Mouse (Mus musculus) kidney, embryonic 15.5 days (tissue): ENCODE results near the gene Haspin. TPM values are rescaled to one million over a fixed set of nuclear protein-coding genes. Genes with fewer than 3 reads are reported as not detected.

Experiments
- ATAC-seq: fragments of 200-750 bp; cut with Nextera tagmentation; replicated peaks from 2 replicates; pipeline ENCODE4 v1.8.0; 2017; ENCODE audit warnings: moderate TSS enrichment; ENCODE audit not compliant: low FRiP score
- H3K27ac ChIP-seq: fragments of 300-500 bp; sonication (generic); 2 replicates; pipeline ENCODE4 v1.5.1; 2015; ENCODE audit warnings: mild to moderate bottlenecking, inconsistent platforms
- H3K27me3 ChIP-seq: fragments of 300-500 bp; sonication (generic); 2 replicates; pipeline ENCODE4 v1.6.1; 2015; ENCODE audit warnings: inconsistent platforms
- H3K36me3 ChIP-seq: fragments of 300-500 bp; sonication (generic); 2 replicates; pipeline ENCODE4 v1.6.1; 2015; ENCODE audit warnings: inconsistent platforms
- H3K4me1 ChIP-seq: fragments of 300-500 bp; sonication (generic); 2 replicates; pipeline ENCODE4 v1.6.1; 2015; ENCODE audit warnings: inconsistent platforms
- H3K4me2 ChIP-seq: fragments of 300-500 bp; sonication (generic); 2 replicates; pipeline ENCODE4 v1.6.1; 2015; ENCODE audit warnings: moderate library complexity, mild to moderate bottlenecking, inconsistent platforms
- H3K4me3 ChIP-seq: fragments of 300-500 bp; sonication (generic); replicated peaks from 2 replicates; pipeline ENCODE4 v1.5.1; 2015; ENCODE audit warnings: mild to moderate bottlenecking, inconsistent platforms
- H3K9ac ChIP-seq: fragments of 300-500 bp; sonication (generic); 2 replicates; pipeline ENCODE4 v1.6.1; 2015; ENCODE audit warnings: mild to moderate bottlenecking, inconsistent platforms
- H3K9me3 ChIP-seq: fragments of 300-500 bp; sonication (generic); replicated peaks from 2 replicates; pipeline ENCODE4 v1.6.1; 2016; ENCODE audit warnings: inconsistent platforms
- WGBS: fragments of 180-500 bp; shearing (Covaris S2); methylation state at CpG from one replicate; pipeline ENCODE4 v1.1.7; 2015; ENCODE audit warnings: mixed read lengths; 5-methylcytosine and 5-hydroxymethylcytosine counted together
- polyA plus RNA-seq: library from polyadenylated mRNA; unstranded; fragments of >200 nt; fragmentation: Nextera tagmentation; extraction: Ambion mirVana; gene quantifications from 2 replicates; pipeline ENCODE4 v1.2.1, GENCODE M21; 2015

The Haspin gene
- polyA plus RNA-seq, 1 experiment from 2014 or later, result 18.9 TPM

GRCm38 (mm10) chr11:73098860-73099259, 39.2 kb downstream of the Haspin start:
- no peak overlapping the region for H3K4me3 ChIP-seq
- no peaks in the 10 kb centered on the region for H3K27me3 ChIP-seq
- H3K4me2 ChIP-seq, result no peak overlapping the region
- no peak for ATAC-seq
- H3K27ac ChIP-seq, result no peak overlapping the region
- 64% methylated on average over 5 of the region's 5 CpGs for WGBS
- no peak overlapping the region for H3K9ac ChIP-seq
- H3K9me3 ChIP-seq, result no peaks in the 10 kb centered on the region
- no peaks in the 10 kb centered on the region for H3K36me3 ChIP-seq
- H3K4me1 ChIP-seq, result no peaks in the 10 kb centered on the region

- Histone ChIP-seq H3K4me3 (no peak overlapping the region), H3K27me3 (no peaks in the 10 kb centered on the region), H3K9ac (no peak overlapping the region), H3K4me2 (no peak overlapping the region), H3K4me1 (no peaks in the 10 kb centered on the region), H3K9me3 (no peaks in the 10 kb centered on the region), H3K36me3 (no peaks in the 10 kb centered on the region), H3K27ac (no peak overlapping the region)
- ATAC-seq, result no peak
- WGBS, result 77% methylated on average over 11 of the region's 11 CpGs
Measured at GRCm38 (mm10) chr11:73094231-73094995, 43.7 kb downstream of the Haspin start.

- Histone ChIP-seq H3K4me1 (no peaks in the 10 kb centered on the region), H3K4me3 (no peak overlapping the region), H3K9me3 (no peaks in the 10 kb centered on the region), H3K27ac (no peak overlapping the region), H3K4me2 (no peak overlapping the region), H3K36me3 (no peaks in the 10 kb centered on the region), H3K9ac (no peak overlapping the region), H3K27me3 (no peaks in the 10 kb centered on the region)
- WGBS, result 68% methylated on average over 7 of the region's 7 CpGs
- no peak for ATAC-seq
Measured at GRCm38 (mm10) chr11:73092877-73093276, 45.2 kb downstream of the Haspin start.

- no peak overlapping the region for H3K4me3 ChIP-seq
- H3K27ac ChIP-seq, result no peak overlapping the region
- H3K4me2 ChIP-seq, result no peak overlapping the region
- ATAC-seq, result no peak
- WGBS, result 73% methylated on average over 4 of the region's 4 CpGs
- no peak overlapping the region for H3K9ac ChIP-seq
- no peaks in the 10 kb centered on the region for H3K9me3 ChIP-seq
- no peaks in the 10 kb centered on the region for H3K36me3 ChIP-seq
- no peaks in the 10 kb centered on the region for H3K27me3 ChIP-seq
- H3K4me1 ChIP-seq, result no peaks in the 10 kb centered on the region
Measured at GRCm38 (mm10) chr11:73092057-73092456, 46.0 kb downstream of the Haspin start.

GRCm38 (mm10) chr11:73090826-73091225, 47.3 kb downstream of the Haspin start:
- WGBS, result 83% methylated on average over 2 of the region's 2 CpGs
- H3K36me3 ChIP-seq, result no peaks in the 10 kb centered on the region

GRCm38 (mm10) chr11:73090283-73090682, 47.8 kb downstream of the Haspin start, which contains the start of gene Itgae:
Gene Itgae, plus strand, starts transcription at chr11:73090583.
- 82% methylated on average over 4 of the region's 4 CpGs for WGBS
- H3K36me3 ChIP-seq, result no peaks in the 10 kb centered on the region
- H3K27ac ChIP-seq, result no peak within 1 kb of the TSS
- no peak within 1 kb of the TSS for H3K4me3 ChIP-seq
- no peaks in the 10 kb centered on the region for H3K9me3 ChIP-seq
- peaks cover 3% of the 10 kb centered on the region; the same call in 1 of the 2 replicates for H3K4me1 ChIP-seq
- H3K9ac ChIP-seq, result no peak within 1 kb of the TSS
- no peak within 1 kb of the TSS for H3K4me2 ChIP-seq
- no peak for ATAC-seq
- H3K27me3 ChIP-seq, result no peaks in the 10 kb centered on the region

More at GRCm38 (mm10) chr11:73090826-73091225, 47.3 kb downstream of the Haspin start:
- Histone ChIP-seq H3K27me3 (no peaks in the 10 kb centered on the region), H3K9ac (no peak overlapping the region), H3K4me3 (no peak overlapping the region), H3K4me2 (no peak overlapping the region), H3K4me1 (no peaks in the 10 kb centered on the region), H3K27ac (no peak overlapping the region), H3K9me3 (no peaks in the 10 kb centered on the region)
- ATAC-seq, result no peak

- H3K4me1 ChIP-seq, result peaks cover 12% of the 10 kb centered on the region
- WGBS, result 60% methylated on average over 6 of the region's 6 CpGs
- no peak overlapping the region for H3K4me3 ChIP-seq
- no peak overlapping the region for H3K27ac ChIP-seq
- peaks cover 17% of the 10 kb centered on the region for H3K36me3 ChIP-seq
- no peak overlapping the region for H3K9ac ChIP-seq
- H3K27me3 ChIP-seq, result no peaks in the 10 kb centered on the region
- no peak overlapping the region for H3K4me2 ChIP-seq
- no peaks in the 10 kb centered on the region for H3K9me3 ChIP-seq
- no peak for ATAC-seq
Measured at GRCm38 (mm10) chr11:73087700-73088480, 50.2 kb downstream of the Haspin start.

Other genes with a start within 250 kb of the Haspin start
- 4.2 and 5.7 TPM in 2 replicates for gene Atp2a3, start 177.1 kb downstream of the Haspin start, polyA plus RNA-seq
- 1.6 and 1.7 TPM in 2 replicates for gene P2rx1, start 139.2 kb downstream of the Haspin start, polyA plus RNA-seq
- gene Camkk1, start 119.3 kb downstream of the Haspin start, polyA plus RNA-seq, result 6.7 and 9.2 TPM in 2 replicates
- gene Ncbp3, start 90.5 kb downstream of the Haspin start, polyA plus RNA-seq, result 12.1 and 12.9 TPM in 2 replicates
- 0.37 and 0.42 TPM in 2 replicates for gene Itgae, start 47.7 kb downstream of the Haspin start, polyA plus RNA-seq
- gene P2rx5, start 22.1 kb upstream of the Haspin start, polyA plus RNA-seq, result 0.47 and 0.50 TPM in 2 replicates
- 121 and 131 TPM in 2 replicates for gene Emc6, start 38.7 kb upstream of the Haspin start, polyA plus RNA-seq
- 202 and 204 TPM in 2 replicates for gene Tax1bp3, start 38.8 kb upstream of the Haspin start, polyA plus RNA-seq
- gene Ctns, start 60.7 kb upstream of the Haspin start, polyA plus RNA-seq, result 17.7 and 18.2 TPM in 2 replicates
- gene Shpk, start 61.2 kb upstream of the Haspin start, polyA plus RNA-seq, result 1.5 and 1.7 TPM in 2 replicates
- gene Trpv1, start 96.0 kb upstream of the Haspin start, polyA plus RNA-seq, result 0.12 TPM in 1 of 2 replicates, not detected in the other
- gene Trpv3, start 129.1 kb upstream of the Haspin start, polyA plus RNA-seq, result 0.18 and 0.22 TPM in 2 replicates
- gene Aspa, start 191.3 kb upstream of the Haspin start, polyA plus RNA-seq, result 17.1 and 17.2 TPM in 2 replicates
- not detected in 2 replicates for gene Gm49340, start 191.4 kb upstream of the Haspin start, polyA plus RNA-seq
- gene Spata22, start 191.4 kb upstream of the Haspin start, polyA plus RNA-seq, result 0.32 and 0.33 TPM in 2 replicates
- gene Olfr20, start 212.5 kb upstream of the Haspin start, polyA plus RNA-seq, result not detected in 2 replicates
- not detected in 2 replicates for gene Olfr376, start 233.0 kb upstream of the Haspin start, polyA plus RNA-seq